Mouse (Mus musculus) embryo, embryonic 10.5 days (tissue): ENCODE measurements around the gene S100a1.

Experiments used
- DNase-seq: peaks from one replicate; pipeline ENCODE4 v3.0.0-alpha.2; 2015; ENCODE audit warnings: low spot score

S100a1 gene

DNA sequence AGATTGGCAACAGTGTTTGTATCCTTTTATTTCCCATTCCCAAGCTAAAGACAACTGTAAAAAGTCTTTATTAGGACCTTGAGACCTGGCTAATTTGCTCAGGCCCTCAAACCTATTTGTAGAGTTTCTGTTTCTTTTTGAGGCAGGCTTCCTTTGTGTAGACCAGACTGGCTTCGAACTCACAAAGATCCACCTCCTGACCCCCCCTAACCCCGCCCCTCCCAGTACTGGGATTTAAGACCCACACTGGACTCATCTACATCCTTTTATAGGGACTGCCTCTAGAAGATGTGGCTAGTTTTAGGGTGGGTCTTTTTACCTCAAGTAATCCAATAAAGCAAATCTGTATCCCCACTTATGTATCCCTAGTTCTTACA is 4.5 kb downstream of the S100a1 start:
- no peak for DNase-seq

DNA sequence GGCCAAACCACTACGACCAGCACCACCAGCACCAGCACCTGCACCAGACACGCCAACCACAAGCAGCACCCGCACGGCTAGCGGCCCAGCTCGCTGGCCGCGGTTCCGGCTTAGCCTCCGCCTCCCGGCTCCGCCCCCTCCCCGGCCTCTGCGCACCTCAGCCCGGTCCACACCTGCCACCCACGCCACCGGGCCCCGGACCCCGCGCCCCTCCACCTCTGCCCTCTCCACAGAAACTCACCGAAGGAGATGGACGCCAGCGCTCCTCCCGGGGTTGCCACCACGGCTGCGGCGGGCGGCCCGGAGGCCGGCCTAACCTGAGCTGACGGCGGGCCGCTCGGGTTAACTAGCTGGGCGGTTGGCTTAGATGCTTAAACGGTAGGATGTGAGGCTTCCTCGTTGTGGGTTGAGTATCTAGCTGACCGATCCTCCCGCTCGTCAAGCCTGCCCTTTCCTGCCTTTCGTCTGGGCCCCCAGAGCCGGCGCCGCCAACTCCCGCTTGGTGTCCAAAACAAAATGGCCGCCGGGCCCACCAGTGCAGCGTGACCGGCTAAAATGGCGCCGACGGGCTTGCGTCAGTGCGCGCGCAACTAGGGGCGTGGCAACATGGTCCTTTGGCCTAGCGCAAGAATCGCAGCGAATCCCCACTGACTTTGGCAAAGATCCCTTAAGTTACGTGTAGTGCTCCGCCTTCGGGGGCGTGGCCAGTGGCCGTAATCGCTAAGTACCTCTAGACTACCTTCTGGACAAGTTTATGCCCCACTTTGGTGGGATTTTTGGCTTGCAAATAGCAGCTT is 5.0 kb downstream of the S100a1 start, which contains the start of gene Chtop:
TSS of gene Chtop (minus strand) at position 549 of the 797 bp plus-strand sequence.
- DNase-seq: peak; percentile 99

DNA sequence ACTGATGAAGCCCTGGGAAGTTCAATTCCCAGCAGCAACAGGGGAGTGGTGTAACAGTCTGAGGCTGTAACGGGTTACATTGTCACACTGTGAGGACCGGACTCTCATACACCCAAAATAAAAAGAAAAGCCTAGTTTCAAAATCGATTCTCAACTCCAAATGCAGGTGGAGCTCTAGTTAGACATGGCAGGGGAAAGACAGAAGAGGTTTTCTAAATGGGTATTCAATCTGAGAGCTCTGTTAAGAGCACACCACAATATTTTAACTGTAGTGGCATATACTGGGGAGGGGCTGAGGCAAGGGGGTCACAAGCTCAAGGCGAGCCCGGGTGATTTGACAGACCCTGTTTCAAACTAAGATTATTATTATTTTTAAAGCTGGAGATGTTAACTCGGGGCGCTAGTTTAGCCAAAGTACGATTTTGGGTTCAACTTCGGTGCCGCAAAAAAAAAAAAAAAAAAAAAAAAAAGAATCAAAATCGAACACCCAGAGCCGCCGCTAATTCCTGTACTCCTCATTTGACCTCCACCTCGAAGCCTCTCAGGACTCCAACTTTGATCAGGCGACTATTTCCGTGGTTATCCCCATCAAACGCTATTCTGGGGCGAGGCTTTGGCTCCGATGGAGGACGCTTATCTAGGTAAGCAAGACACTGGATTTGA is 5.8 kb downstream of the S100a1 start:
- DNase-seq: peak; percentile 26

DNA sequence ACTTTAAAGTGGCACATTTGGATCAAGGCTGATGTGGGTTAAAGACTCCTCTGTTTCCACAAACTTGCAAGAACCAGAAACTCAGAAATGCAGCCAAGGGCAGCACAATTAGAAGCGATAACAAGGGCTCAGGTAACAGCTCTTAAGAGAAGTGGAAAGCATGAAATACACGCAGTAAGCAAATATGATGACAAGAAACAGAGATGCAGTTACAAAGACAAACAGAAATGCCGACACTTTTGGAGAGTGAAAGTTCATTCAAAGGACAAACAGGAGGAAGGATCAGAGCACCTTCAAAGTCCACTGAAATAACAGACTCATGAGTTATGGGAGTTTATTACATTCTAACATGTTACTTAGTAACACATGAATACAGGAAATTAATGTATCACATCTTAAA is 7.8 kb downstream of the S100a1 start:
- DNase-seq: no peak

DNA sequence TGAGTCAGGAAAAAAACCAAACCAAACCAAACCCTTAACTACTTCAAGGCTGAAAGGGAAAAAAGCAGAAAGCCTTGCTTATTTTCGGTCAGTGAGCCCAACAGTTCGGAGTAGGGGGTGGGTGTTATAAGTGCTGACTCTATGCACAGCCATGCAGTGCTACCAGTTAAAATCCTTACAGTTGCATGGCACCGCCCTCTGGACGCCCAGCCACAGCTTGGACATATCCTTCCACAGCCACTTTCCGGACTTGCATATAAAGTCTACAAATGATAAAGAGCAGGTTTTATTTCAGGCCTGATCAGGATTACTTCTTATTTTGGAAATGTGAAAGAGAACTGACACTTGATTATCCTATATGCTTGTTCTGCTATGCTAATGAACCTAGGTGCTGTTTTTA is 9.0 kb downstream of the S100a1 start:
- DNase-seq: no peak

DNA sequence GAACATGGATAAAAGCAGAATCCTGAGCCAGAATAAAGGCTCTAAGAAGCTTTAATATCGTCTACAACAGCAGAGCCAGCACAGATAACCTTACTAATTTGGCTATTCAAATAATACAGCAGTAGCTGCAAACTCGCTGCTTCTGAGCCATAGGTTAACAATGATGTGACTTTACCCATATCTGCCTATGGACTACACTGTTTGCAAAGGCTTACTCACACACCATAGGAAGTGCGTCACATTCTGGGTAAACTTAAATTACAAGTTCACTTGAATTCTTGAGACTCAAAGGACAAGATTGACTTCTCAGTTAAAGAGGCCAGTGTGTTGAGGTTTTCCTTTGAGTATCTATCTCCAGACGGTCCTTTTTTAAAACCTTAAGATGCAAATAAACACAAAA is 10.7 kb downstream of the S100a1 start:
- no peak for DNase-seq

DNA sequence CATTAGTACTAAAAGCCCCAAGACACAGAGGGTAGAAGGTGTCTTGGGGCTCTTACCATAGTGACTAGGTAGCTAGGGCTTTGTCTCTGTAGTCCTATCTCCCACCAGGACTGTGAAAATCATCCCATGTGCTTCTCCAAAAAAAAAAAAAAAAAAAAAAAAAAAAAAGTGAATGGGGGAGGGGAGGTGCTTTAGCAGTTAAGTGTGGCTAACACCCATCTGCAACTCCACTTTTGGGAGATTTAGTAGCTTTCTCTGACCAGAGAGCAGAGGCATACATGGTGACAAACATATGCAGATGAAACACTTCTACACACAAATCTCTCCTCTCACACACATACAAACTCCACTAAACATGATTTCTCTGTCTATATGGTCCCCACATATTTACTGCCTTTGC is 16.6 kb downstream of the S100a1 start:
- DNase-seq: no peak

DNA sequence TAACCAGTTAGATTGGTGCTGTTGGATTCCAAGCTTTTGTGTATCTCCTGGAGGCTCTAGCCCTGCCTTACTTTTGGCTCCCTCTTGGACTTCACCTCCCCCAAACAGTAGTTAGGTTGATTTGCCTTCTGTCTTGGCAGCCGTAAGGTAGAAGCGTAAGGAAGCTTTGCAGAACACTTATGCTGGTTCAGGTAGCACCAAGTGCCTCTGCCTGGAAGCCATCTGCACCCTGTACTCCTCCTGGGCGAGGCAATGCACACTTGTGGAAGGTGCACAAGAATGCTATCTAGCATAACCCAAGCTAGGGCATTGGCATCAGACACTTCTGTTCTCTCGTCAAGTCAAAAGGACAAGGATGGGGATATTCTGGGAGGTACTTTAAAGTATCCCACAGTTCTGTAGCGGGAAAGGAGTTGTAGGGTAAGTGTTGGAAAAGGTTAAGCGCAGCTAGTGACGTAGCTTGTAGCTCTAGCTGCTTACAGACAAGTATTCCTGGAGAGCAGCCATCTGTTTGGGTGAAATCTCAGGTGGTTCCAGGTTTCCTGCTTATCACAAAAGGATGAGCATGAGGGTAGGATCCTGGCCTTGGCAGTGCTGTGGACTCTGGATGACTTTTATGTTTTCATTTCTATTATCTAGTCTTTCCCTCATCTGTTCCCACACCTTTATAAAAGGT is 18.2 kb downstream of the S100a1 start:
- no peak for DNase-seq

DNA sequence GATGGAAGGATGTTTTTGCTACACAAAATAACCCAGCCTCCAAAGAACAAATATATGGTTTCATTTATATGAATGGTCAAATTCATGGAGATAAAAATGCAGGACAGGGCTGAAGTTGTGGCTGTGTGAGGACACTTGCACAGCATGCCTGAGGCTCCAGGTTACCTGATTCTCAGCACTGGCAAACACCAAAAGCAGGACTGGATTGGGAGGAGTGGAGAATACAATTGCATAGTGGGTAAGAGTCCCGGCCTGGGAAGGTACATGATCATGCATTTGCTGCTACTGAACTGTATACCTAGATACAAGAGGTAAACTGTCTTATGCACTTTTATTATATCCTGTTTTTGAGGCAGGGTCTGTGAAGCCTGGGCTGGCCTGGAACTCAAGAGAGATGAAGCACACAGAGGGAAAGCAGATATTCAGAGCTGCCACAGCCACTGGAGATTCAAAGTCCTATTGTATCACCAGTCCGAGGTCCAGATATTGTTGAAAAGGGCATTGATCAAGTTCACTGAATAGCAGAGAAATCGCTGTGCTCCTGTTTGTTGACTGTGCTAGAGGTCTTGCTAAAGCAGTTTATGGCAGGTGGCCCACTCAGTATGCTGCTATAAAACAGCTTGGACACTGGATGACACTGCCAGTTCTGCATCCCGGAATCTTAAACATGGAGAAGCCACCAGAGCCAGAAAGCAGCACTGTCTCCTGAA is 20.2 kb downstream of the S100a1 start:
- no peak for DNase-seq

DNA sequence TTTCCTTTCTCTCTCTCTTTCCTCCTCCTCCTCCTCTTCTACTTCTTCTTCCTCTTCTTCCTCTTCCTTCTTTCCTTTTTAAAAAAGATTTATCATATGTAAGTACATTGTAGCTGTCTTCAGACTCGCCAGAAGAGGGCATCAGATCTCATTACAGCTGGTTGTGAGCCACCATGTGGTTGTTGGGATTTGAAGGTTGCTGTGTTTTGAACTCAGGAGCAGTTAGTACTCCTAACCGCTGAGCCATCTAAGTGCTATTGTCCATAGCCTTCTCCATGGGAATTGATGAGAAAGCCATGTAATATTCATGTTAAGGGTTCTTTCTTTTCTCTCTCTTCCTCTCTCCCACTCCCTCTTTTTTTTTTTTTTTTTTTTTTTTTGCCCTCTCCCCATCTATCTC is 22.8 kb downstream of the S100a1 start:
- peak; percentile 27 for DNase-seq

DNA sequence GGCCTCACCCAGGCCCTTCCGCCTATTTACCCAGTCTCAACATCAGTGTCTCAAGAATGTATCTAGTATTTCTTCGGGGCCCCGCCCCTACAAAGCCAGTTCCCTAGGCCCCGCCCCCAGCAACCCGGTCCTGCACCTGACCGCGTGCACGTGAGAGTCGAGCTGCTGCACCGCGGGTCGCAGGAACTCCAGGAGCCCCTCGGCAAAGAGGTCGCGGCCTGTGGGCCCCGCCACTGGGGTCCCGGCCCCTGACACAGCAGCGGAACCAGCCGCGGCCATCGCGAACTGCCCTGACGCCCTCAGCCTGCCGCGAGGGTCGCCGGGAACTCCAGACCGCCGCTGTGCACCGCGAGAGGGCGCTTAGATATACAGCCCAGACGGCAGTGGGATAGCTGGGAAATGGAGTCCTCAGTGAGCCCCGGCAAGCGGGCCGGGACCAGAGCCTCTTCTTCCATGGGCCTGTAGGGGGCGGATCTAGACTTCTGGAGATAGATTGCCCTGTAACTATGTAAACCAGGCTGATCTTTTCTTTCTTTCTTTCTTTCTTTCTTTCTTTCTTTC is 23.4 kb downstream of the S100a1 start, which contains the start of gene Snapin:
TSS of gene Snapin (minus strand) at position 338 of the 561 bp plus-strand sequence.
- peak; percentile 97 for DNase-seq

DNA sequence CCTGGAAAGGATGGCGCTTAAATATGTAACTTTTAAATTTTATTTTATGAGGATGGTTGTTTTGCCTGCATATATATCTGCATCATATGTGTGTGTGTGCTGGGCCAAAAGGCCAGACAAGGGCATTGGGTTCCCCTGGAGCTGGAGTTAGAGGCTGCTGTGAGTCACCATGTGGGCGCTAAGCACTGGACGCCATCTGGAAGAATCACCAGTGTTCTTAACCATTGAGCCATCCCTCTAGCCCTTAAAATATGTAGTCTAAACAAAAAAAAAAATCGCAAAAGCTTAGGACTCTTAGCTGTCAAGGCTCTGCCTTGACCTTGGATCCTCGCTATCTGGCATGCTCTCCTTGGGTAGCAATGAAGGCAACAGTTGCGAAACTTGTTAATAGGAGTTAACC is 25.6 kb downstream of the S100a1 start:
- DNase-seq: no peak

DNA sequence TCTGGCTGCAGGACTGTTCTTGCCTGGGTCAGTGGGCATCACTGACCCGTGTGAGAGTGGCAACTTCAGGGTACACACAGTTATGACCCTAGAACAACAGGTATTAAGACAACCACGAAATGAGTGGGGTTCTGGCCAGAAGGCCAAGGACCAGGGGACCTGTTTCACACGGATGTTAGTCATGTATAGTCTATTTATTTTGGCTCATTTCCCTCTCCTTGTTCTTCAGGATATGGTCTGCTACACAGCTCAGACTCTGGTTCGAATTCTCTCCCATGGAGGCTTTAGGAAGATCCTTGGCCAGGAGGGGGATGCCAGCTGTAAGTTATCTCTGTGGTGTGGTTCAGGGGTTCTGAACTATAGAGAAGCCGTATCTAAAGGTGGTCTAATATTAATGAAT is 27.2 kb downstream of the S100a1 start:
- no peak for DNase-seq

DNA sequence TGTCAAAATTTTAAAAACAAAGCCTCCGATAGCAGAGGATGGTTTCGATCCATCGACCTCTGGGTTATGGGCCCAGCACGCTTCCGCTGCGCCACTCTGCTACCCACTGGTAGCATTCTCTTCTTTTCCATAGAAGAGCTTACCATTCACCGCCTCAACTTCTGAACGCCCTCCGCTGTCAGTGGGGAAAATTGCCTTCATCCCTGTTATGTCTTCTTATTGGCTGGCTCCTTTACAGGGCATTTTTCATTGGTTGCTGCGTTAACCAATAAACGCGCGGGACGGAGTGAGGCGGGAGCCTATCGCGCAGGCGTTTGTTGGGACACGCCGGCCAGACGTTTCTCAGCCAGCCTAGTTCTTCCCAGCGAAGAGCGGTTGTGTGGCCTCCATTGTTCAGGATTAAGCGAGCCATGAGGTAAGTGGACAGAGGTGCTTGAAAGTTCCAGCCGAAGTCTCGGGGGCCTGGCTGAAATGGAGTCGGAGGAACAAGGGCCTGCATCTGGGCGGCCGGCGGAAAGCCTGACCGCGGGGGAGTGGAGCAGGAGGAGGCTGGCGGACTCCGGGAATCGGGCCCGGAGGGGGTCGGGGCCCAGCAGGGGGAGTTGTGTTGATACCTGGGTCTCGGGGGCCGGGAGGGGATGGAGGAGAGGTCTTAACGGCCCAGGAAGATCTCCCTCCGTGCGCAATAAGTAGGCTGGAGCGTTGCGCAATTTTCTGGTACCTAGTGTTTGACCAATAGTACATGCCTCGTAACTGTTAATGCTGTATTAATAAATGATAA is 38.2 kb downstream of the S100a1 start, which contains the start of gene Ilf2:
TSS of gene Ilf2 (plus strand) at position 296 of the 781 bp plus-strand sequence.
- DNase-seq: peak; percentile 99

DNA sequence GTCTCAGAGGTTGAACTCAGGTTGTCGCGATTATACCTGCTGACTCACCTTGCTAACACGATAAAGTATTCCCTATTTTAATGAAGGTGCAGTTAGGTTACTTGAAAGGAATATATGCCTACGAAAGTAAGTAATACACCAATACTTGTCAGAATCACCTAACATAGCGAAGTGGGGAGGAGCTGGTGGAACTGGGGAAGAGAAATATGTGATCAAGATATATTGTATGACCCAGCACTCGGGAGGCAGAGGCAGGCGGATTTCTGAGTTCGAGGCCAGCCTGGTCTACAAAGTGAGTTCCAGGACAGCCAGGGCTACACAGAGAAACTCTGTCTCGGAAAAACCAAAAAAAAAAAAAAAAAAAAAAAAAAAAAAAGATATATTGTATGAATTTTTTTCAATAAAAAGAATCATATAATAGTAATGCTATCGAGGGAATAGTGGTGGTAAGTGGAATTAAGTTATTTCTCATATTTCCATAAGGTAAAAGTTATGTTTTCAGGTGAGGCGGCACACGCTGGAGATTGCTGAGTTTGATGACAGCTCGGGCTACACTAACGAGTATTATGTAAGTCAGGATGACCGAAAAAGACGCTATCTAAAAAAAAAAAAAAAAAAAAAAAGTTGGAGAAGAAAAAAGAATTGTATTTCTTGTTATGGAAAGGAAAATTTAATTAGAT is 38.9 kb downstream of the S100a1 start:
- DNase-seq: no peak

DNA sequence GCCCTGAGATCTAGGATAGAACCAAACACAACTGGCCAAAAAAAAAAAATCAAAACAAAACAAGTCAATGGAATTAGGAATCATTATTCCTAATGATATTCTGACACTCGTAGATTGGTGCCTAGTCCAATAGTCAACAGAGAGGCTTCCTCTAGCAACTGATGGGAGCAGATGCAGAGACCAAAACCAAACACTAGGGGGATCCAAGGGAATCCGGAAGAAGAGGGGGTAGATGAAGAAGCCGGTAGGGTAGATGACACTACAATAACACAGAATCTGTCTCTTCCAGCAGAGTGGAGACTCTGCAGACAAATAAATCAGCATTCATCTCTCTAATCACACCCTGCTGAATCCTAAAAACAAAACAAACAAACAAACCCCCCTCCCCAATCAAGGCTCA is 42.0 kb downstream of the S100a1 start:
- DNase-seq: peak; percentile 60

DNA sequence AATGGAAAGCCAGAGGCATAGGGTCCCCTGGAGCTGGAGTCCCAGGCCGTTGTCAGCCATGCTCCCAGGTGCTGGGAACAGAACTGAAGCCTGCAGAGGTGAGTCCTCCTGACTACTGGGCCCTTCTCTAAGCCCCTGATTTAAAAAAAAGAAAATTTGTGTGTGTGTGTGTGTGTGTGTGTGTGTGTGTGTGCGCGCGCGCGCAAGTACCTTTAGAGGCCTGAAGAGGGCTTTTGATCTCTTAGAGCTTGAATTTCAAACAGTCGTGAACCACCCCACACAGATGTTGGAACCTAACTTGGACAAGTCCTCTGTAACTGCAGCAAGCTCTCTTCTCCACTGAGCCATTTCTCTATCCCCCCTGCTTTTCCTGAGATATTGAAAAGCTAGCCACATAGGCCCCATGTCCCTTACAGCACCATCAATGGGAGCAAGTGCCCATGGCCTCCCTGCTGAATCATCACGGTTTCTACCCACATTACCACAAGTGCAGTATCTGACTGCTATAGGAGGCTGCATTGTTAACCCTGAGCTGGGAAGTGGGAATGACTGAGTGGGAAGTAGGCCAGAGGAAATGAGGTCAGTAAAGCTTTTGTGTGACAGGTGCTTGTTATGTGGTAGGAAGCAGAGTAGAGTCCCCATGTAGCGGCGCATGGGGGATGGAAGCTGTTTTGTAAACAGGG is 46.4 kb downstream of the S100a1 start:
- no peak for DNase-seq

DNA sequence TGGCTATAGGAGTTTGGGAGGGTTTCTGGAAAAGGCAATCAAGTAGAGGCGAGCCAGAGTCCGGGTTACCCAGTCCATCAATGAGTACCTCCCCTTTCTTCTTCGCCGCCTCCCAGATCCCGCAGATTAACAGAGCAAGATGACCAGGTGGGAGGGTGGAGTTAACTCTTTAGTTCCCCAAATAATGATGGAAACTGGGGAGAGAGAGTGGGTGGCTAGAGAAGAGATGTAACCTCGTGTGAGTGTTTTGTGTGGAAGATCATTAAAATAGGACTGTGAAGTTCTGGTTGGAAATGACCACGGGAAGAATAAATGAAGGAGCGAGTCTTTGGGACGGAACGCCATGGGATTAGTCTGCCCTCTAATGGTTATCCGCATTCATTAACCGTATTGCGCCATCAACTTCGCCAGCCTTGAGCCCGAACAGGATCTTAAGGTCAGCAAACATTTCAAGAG is 47.9 kb downstream of the S100a1 start:
- peak; percentile 89 for DNase-seq

DNA sequence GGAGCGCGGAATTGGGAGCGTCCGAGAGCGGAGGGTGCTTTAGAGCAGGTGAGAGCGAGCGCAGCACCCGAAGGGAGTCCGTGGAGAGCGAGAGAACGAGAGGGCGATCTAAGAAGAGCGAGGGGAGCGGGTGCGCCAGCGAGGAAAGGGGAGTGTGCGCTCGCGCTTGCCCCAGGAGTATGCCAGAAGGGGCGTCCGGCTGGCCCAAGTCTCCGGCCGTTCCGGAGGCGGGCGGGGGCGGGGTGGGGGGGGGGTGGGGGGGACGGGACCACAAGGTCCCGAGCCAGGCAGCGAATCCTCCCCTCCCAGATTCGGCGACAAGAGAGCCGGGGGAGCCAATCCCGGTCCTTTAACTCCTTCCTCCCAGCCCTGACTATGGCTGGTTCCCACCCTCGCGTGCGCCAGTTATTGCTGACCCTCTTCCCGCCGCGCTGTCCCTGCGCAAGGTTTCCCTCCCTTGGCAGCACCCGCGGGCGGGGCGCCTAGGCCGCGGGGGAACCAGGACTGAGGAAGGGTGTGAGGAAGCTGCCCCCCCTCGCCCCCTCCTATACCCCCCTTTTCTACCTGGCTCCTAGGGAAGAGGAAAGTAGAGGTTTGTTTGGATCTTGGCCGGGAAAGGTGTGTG is 48.4 kb downstream of the S100a1 start, which contains the start of gene Npr1:
TSS of gene Npr1 (minus strand) at position 181 of the 625 bp plus-strand sequence.
- peak; percentile 61 for DNase-seq
